Mouse (Mus musculus) midbrain, embryonic 13.5 days (tissue): ENCODE measurements around the gene Noxo1. TPM values are rescaled to one million over a fixed set of nuclear protein-coding genes. Genes with fewer than 3 reads are reported as not detected.
A peak's percentile ranks its signal among the peaks of the same experiment; 100 is the strongest.

Experiments
- ATAC-seq: fragments of 200-750 bp; cut with Nextera tagmentation; 2 replicates; pipeline ENCODE4 v1.8.0; 2017; ENCODE audit warnings: mild to moderate bottlenecking, moderate TSS enrichment, moderate library complexity
- H3K27ac ChIP-seq: fragments of 300-500 bp; sonication (generic); 2 replicates; pipeline ENCODE4 v1.5.1; 2015; ENCODE audit warnings: inconsistent platforms, mild to moderate bottlenecking, moderate library complexity
- H3K27me3 ChIP-seq: fragments of 300-500 bp; sonication (generic); 2 replicates; pipeline ENCODE4 v1.6.1; 2015; ENCODE audit warnings: mild to moderate bottlenecking, inconsistent platforms
- H3K36me3 ChIP-seq: fragments of 300-500 bp; sonication (generic); 2 replicates; pipeline ENCODE4 v1.6.1; 2015; ENCODE audit warnings: mild to moderate bottlenecking, inconsistent platforms
- H3K4me1 ChIP-seq: fragments of 300-500 bp; sonication (generic); replicated peaks from 2 replicates; pipeline ENCODE4 v1.6.1; 2015; ENCODE audit warnings: inconsistent platforms
- H3K4me2 ChIP-seq: fragments of 300-500 bp; sonication (generic); replicated peaks from 2 replicates; pipeline ENCODE4 v1.6.1; 2015; ENCODE audit warnings: moderate library complexity, mild to moderate bottlenecking, inconsistent platforms
- H3K4me3 ChIP-seq: fragments of 300-500 bp; sonication (generic); replicated peaks from 2 replicates; pipeline ENCODE4 v1.5.1; 2015; ENCODE audit warnings: mild to moderate bottlenecking, inconsistent platforms
- H3K9ac ChIP-seq: fragments of 300-500 bp; sonication (generic); replicated peaks from 2 replicates; pipeline ENCODE4 v1.6.1; 2015; ENCODE audit warnings: mild to moderate bottlenecking, inconsistent platforms
- H3K9me3 ChIP-seq: fragments of 300-500 bp; sonication (generic); 2 replicates; pipeline ENCODE4 v1.6.1; 2016; ENCODE audit warnings: mild to moderate bottlenecking, inconsistent platforms
- WGBS: fragments of 180-500 bp; shearing (Covaris S2); methylation state at CpG from one replicate; pipeline ENCODE4 v1.1.7; 2015; 5-methylcytosine and 5-hydroxymethylcytosine counted together
- polyA plus RNA-seq: library from polyadenylated mRNA; unstranded; fragments of >200 nt; fragmentation: Nextera tagmentation; extraction: Ambion mirVana; gene quantifications from 2 replicates; pipeline ENCODE4 v1.2.1, GENCODE M21; 2015

Gene Noxo1
- polyA plus RNA-seq, 1 experiment from 2014 or later = 2.2 TPM

DNA sequence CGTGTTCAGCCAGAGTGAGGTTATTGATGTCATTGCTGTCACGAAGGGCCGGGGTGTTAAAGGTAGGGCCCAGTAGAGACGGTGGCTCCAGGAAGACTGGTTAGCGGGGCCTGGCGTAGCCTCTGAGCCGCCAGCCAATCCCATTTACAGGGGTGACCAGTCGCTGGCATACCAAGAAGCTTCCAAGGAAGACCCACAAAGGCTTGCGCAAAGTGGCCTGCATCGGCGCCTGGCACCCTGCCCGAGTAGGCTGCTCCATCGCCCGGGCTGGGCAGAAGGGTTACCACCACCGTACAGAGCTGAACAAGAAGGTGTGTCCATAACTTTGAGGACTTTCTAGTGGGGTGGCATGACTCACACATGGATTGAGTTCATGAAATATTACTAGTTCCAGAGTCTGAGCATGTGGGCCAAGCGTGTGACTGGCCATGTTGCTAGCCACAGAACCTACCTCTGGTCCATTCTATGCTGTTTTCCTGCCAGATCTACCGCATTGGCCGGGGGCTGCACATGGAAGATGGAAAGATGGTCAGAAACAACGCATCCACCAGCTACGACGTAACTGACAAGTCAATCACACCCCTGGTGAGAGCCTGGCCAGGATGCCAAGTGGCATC, 37.5 kb downstream of the Noxo1 start:
- 93% methylated on average over 21 of the region's 21 CpGs for WGBS
- H3K9me3 ChIP-seq = no peaks in the 10 kb centered on the region
- H3K4me3 ChIP-seq = no peak overlapping the region
- H3K27me3 ChIP-seq = peaks cover 7% of the 10 kb centered on the region; the same call in 1 of the 2 replicates
- H3K36me3 ChIP-seq = no peaks in the 10 kb centered on the region
- no peak for ATAC-seq
- H3K4me2 ChIP-seq = no peak overlapping the region
- H3K27ac ChIP-seq = no peak overlapping the region
- H3K9ac ChIP-seq = 0 out of 2 replicates have a peak overlapping the region, but pooled peaks have one; percentile 36
- peaks cover 15% of the 10 kb centered on the region for H3K4me1 ChIP-seq

DNA sequence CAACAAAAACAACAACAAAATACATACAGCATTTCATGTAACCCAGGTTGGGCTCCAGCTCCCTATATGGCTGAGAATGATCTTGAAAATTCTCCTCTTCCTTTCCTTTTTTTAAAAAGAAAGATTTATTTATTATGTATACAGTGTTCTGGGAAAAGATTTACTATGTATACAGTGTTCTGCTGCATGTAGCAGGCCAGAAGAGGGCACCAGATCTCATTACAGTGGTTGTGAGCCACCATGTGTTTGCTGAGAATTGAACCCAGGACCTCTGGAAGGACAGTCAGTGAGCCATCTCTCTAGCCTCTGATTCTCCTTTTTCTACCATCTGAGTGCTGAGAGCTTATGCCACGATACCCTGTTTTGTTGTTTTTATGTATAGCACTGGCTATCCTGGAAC, 38.5 kb downstream of the Noxo1 start:
- no peaks in the 10 kb centered on the region for H3K36me3 ChIP-seq
- ATAC-seq = no peak
- H3K4me3 ChIP-seq = no peak overlapping the region
- peaks cover 15% of the 10 kb centered on the region for H3K4me1 ChIP-seq
- H3K9me3 ChIP-seq = no peaks in the 10 kb centered on the region
- no peak overlapping the region for H3K9ac ChIP-seq
- WGBS = 85% methylated on average over 1 of the region's 1 CpGs
- no peak overlapping the region for H3K27ac ChIP-seq
- no peak overlapping the region for H3K4me2 ChIP-seq
- H3K27me3 ChIP-seq = peaks cover 7% of the 10 kb centered on the region; the same call in 1 of the 2 replicates

DNA sequence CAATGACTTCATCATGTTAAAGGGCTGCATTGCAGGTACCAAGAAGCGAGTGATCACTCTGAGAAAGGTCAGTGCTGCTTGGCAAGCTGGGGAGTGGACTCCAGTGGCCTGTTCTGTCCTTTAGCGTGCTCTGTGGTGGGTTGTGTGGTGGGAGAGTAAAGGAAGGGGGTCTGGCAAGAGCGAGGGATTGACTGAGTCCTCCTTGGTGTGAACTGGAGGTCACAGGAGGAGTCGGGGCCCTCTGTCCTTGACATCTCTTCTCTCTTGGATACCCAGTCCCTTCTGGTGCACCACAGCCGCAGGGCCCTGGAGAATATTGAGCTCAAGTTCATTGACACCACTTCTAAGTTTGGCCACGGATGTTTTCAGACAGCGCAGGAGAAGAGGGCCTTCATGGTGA, 39.4 kb downstream of the Noxo1 start:
- Histone ChIP-seq H3K9me3 (no peaks in the 10 kb centered on the region), H3K36me3 (no peaks in the 10 kb centered on the region), H3K9ac (no peak overlapping the region), H3K4me3 (no peak overlapping the region), H3K4me1 (peaks cover 15% of the 10 kb centered on the region), H3K4me2 (no peak overlapping the region), H3K27me3 (peaks cover 7% of the 10 kb centered on the region; the same call in 1 of the 2 replicates), H3K27ac (no peak overlapping the region)
- WGBS = 83% methylated on average over 7 of the region's 7 CpGs
- 0 out of 2 replicates have a peak, but pooled peaks have one; percentile 9 for ATAC-seq

DNA sequence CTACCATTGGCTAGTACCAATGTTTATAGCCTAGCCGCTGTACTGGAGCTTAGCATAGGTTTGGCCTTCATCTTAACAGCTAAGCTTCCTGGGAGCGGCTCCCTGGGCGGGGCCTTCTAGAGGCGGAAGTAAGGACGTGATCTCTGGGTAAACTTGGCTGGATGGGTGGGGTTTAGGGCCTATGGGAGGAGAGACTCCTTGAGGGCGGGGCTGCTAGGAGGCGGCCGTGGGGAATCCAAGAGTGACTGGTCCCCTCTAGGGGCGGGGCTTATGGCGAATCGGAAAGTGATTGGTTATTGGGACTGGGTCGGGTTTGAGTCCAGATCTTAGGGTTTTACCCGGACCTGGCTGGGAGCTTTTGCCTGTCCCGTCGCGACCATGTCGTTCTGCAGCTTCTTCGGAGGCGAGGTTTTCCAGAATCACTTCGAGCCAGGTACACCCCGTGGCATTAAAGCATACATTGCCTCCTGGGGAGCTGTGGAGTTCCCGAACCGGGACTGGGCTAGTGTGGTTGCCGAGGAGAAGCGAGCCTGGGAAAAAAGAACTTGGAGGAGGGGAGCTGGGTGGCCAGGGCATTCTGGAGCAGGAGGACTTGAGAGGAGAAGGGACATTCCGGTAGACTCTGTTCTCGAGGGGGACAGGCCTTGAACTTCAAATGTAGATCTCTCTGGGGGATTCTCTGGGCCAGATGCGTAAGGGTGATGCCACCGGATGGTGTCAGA, 40.5 kb downstream of the Noxo1 start, which contains the start of gene Msrb1:
Gene Msrb1 (plus strand): TSS at position 313 of the 722 bp plus-strand sequence.
- WGBS = 1% methylated on average over 29 of the region's 29 CpGs
- Histone ChIP-seq H3K4me1 (peaks cover 15% of the 10 kb centered on the region), H3K9me3 (no peaks in the 10 kb centered on the region)

DNA sequence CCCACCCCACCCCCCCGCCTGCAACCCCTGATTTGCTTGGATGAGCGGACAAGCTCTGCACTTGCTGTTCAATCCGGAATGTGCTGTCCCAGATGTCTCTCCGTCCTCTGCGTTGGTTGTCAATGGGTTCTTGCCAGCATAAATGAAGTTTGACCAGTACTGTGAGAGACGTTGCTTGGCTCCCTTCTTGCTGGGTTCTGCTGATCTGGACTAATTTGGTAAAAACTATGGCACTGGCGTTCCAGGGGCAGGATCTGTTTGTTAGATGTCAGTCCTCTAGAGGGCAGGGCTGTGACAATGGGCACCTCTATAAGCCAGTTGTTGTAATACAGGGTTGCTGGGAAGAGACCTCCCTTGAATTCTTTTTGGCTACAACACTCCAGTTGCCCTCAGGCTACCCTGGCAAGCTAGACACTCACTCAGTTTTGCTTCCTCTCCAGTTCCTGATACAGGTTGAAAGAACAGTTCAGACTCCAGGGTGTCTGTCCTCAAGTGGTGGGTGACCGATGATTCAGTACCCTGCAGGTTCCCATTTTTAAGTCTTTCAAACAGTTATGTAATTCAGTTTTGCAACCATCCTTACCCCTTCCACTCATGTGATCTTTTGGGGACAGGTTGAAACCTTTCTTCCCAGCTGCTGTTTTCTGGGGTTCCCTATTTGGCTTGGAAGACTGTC, 41.2 kb downstream of the Noxo1 start:
- ATAC-seq = no peak
- 24% methylated on average over 8 of the region's 8 CpGs for WGBS
- H3K4me1 ChIP-seq = peaks cover 15% of the 10 kb centered on the region
- peak overlapping the region; percentile 52 for H3K4me3 ChIP-seq
- H3K9me3 ChIP-seq = no peaks in the 10 kb centered on the region
- H3K27ac ChIP-seq = no peak overlapping the region
- peak overlapping the region; percentile 81 for H3K4me2 ChIP-seq
- H3K36me3 ChIP-seq = no peaks in the 10 kb centered on the region
- peaks cover 7% of the 10 kb centered on the region; the same call in 1 of the 2 replicates for H3K27me3 ChIP-seq
- peak overlapping the region; percentile 57; the same call in 1 of the 2 replicates for H3K9ac ChIP-seq

More for the DNA sequence above, 40.5 kb downstream of the Noxo1 start, which contains the start of gene Msrb1:
- peak; percentile 93 for ATAC-seq
- Histone ChIP-seq H3K36me3 (no peaks in the 10 kb centered on the region), H3K9ac (peak within 1 kb of the TSS; percentile 57), H3K4me2 (peak within 1 kb of the TSS; percentile 81), H3K27ac (peak within 1 kb of the TSS; percentile 21; the same call in 1 of the 2 replicates), H3K4me3 (peak within 1 kb of the TSS; percentile 52), H3K27me3 (peaks cover 7% of the 10 kb centered on the region; the same call in 1 of the 2 replicates)

DNA sequence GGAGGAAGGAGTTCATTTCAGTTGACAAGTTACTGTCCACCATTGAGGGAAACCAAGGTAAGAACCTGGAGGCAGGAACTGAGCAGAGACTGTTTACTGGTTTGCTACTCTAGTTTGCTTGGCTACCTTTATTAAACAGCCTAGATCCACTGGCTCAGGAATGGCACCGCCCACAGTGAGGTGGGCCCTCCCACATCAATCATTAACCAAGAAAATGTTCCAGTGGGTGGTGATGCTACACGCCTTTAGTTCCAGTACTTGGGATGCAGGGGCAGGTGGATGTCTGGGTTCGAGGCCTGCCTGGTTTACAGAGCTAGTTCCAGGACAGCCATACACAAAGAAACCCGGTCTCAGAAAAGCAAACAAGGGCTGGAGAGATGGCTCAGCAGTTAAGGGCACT, 42.2 kb downstream of the Noxo1 start:
- H3K27ac ChIP-seq = no peak overlapping the region
- 81% methylated on average over 4 of the region's 4 CpGs for WGBS
- H3K36me3 ChIP-seq = no peaks in the 10 kb centered on the region
- ATAC-seq = no peak
- peaks cover 15% of the 10 kb centered on the region for H3K4me1 ChIP-seq
- H3K4me2 ChIP-seq = no peak overlapping the region
- peaks cover 7% of the 10 kb centered on the region; the same call in 1 of the 2 replicates for H3K27me3 ChIP-seq
- no peak overlapping the region for H3K9ac ChIP-seq
- no peaks in the 10 kb centered on the region for H3K9me3 ChIP-seq
- no peak overlapping the region for H3K4me3 ChIP-seq

DNA sequence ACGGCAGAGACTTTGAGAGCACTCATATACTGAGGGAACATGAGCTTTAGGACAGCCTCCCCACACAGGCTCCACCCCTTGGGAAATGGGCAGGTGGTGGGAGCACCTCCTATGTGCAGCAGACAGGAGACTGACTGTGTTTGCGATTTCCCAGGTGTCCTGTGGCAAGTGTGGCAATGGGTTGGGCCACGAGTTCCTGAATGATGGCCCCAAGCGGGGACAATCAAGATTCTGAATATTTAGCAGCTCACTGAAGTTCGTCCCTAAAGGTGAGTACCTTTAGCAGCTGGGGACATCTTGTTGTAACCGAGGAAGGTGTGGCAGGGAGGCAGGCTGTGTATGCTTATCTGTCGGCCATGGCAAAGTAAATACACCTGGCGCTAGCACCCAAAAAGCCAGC, 43.9 kb downstream of the Noxo1 start:
- 84% methylated on average over 8 of the region's 8 CpGs for WGBS
- no peak for ATAC-seq

DNA sequence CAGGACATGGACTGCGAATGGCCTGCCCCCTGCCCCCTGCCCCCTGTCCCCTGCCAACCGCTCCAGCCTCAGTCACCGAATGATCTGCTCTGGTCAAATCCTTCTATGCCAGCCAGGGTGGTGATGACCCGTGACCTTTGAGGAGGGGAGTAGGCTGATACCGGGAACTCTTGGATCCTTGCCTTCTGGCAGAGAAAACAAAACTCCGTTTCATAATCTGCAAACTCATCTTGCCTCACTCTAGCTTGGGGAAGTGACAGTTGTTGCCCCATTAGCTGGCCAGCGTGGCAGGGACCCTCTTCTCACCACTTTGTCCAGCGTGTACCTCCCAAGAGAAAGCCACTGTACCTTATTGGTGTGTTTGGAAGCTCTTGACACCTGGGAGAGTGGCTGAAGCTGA, 46.3 kb downstream of the Noxo1 start:
- no peak overlapping the region for H3K4me2 ChIP-seq
- H3K9me3 ChIP-seq = no peaks in the 10 kb centered on the region
- no peak for ATAC-seq
- no peak overlapping the region for H3K4me3 ChIP-seq
- WGBS = 81% methylated on average over 8 of the region's 8 CpGs
- H3K4me1 ChIP-seq = peaks cover 2% of the 10 kb centered on the region
- H3K9ac ChIP-seq = no peak overlapping the region
- 0 out of 2 replicates have a peak, but pooled peaks cover 4% of the 10 kb centered on the region for H3K27me3 ChIP-seq
- H3K27ac ChIP-seq = no peak overlapping the region
- H3K36me3 ChIP-seq = no peaks in the 10 kb centered on the region

More for the DNA sequence above, 43.9 kb downstream of the Noxo1 start:
- Histone ChIP-seq H3K36me3 (no peaks in the 10 kb centered on the region), H3K4me2 (no peak overlapping the region), H3K9ac (no peak overlapping the region), H3K27ac (no peak overlapping the region), H3K4me1 (peaks cover 15% of the 10 kb centered on the region), H3K27me3 (no peaks in the 10 kb centered on the region), H3K4me3 (no peak overlapping the region), H3K9me3 (no peaks in the 10 kb centered on the region)

DNA sequence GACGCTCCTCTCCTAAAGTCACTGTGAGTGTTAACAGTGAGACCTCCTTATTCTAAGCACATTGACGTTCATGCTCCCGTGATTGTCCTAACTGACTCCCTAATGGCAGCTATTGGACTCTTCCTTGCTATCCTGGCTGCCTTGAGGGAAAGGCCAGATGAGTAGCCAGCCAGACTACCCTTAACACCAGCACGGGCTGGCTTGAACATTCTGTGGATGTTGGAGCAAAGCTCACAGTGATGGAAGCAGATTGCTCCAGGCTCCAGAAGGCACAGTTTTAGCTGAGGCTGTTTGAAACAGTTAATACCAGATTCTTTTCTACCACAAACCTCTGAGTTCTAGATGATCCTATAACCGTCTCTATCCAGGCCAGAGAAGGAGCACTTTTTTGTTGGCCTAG, 47.9 kb downstream of the Noxo1 start:
- no peaks in the 10 kb centered on the region for H3K9me3 ChIP-seq
- no peak overlapping the region for H3K9ac ChIP-seq
- H3K27ac ChIP-seq = no peak overlapping the region
- 78% methylated on average over 5 of the region's 5 CpGs for WGBS
- no peak for ATAC-seq
- no peaks in the 10 kb centered on the region for H3K4me1 ChIP-seq
- no peak overlapping the region for H3K4me2 ChIP-seq
- peaks cover 12% of the 10 kb centered on the region for H3K27me3 ChIP-seq
- no peak overlapping the region for H3K4me3 ChIP-seq
- no peaks in the 10 kb centered on the region for H3K36me3 ChIP-seq

DNA sequence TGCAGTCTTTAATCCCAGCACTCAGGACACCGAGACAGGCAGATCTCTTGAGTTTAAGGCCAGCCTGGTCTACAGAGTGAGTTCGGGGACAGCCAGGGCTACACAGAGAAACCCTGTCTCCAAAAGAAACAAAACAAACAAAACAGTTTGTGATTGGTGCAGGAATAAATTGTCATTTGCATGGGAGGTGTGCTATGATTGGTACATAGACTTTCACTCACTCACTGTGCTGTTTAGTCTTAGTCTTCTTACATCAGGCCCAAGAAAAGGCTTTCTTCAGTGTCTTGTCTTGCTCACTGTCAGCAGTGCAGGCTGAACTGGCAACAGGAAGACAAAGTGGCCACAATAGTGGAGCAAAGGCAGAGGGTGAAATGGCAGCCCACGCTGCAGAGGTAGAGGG, 48.3 kb downstream of the Noxo1 start:
- Histone ChIP-seq H3K4me3 (no peak overlapping the region), H3K9me3 (no peaks in the 10 kb centered on the region), H3K27me3 (peaks cover 17% of the 10 kb centered on the region), H3K4me1 (no peaks in the 10 kb centered on the region), H3K27ac (no peak overlapping the region), H3K4me2 (no peak overlapping the region), H3K36me3 (no peaks in the 10 kb centered on the region), H3K9ac (no peak overlapping the region)
- WGBS = 82% methylated on average over 3 of the region's 3 CpGs
- no peak for ATAC-seq

DNA sequence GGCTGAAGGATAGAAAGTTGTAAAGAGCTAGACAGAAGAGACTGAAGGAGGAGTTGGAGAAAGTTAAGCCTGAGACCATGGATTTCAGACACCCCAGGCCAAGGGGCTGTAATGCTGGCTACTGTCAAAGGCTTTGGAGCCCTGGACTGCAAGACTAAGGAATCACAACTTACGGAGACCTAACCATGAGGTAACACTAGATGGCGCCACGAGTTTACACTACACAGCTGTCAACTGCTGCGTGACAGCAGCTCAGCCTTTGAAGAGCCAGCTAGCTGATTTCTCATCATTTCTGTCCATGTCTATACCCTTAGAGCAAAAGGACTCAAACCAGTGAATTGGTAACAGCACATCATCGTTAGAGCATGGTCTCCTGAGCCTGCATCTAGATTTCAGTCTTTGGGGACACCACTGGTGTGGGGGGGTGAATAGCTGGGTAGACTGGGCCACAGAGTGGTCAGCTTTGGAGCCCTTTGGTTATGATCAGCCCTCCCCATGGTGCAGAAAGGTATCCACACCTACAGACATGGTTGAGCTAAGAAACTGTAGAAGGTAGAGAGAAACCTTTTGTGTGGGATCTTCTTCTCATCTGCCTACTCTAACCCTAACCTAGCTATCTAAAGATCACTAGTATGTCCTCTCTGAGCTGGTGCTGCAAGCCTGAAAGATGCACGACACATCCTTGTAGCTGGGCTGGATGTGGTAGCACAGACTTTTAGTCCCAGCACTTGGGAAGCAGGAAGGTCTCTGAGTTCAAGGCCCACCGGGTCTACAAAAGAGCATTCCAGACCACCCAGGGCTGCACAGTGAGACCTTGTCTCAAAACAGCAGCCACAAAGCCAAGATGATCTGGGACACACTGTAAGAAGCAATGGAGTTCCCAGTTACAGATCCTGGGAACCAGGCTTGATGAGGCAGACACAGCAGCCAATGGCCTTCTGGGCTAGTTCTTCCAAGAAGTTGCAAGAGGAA, 49.8 kb downstream of the Noxo1 start:
- ATAC-seq = peak; percentile 91
- H3K9me3 ChIP-seq = no peaks in the 10 kb centered on the region
- no peak overlapping the region for H3K27ac ChIP-seq
- no peaks in the 10 kb centered on the region for H3K36me3 ChIP-seq
- 19% methylated on average over 7 of the region's 7 CpGs for WGBS
- H3K27me3 ChIP-seq = peaks cover 28% of the 10 kb centered on the region
- H3K4me3 ChIP-seq = no peak overlapping the region
- H3K9ac ChIP-seq = 0 out of 2 replicates have a peak overlapping the region, but pooled peaks have one; percentile 37
- H3K4me1 ChIP-seq = no peaks in the 10 kb centered on the region
- no peak overlapping the region for H3K4me2 ChIP-seq
